Mouse (Mus musculus) MEL (cell line): ENCODE results near the gene Slc5a11. TPM values are rescaled to one million over a fixed set of nuclear protein-coding genes. Genes with fewer than 3 reads are reported as not detected.

Source experiments
- DNase-seq: peaks from one replicate; pipeline ENCODE4 v3.0.0; 2011; ENCODE audit warnings: low read depth, low spot score
- H3K27ac ChIP-seq: 2 replicates; pipeline ENCODE4 v1.5.1; 2012; ENCODE audit warnings: low read depth, mild to moderate bottlenecking, control low read depth, low read length, moderate library complexity; ENCODE audit not compliant: control insufficient read depth
- H3K27me3 ChIP-seq, 2 experiments: fragments of 150-350 bp in 1 of 2; sonication (generic) in 1 of 2; 2 replicates each; pipeline ENCODE4 v1.6.1; 2012; ENCODE audit warnings: low read length in 2 of 2, mild to moderate bottlenecking in 2 of 2, improper control_type of control experiment in 1 of 2, moderate library complexity in 1 of 2; ENCODE audit not compliant: insufficient read depth in 2 of 2, control insufficient read depth in 1 of 2
- H3K36me3 ChIP-seq, 2 experiments: 2 replicates each; pipeline ENCODE4 v1.6.1; 2012 to 2014; ENCODE audit warnings: low read length in 2 of 2, improper control_type of control experiment in 1 of 2, inconsistent platforms in 1 of 2, mild to moderate bottlenecking in 1 of 2; ENCODE audit not compliant: insufficient read depth in 2 of 2, control insufficient read depth in 1 of 2
- H3K4me1 ChIP-seq, 2 experiments: fragments of 150-350 bp in 1 of 2; sonication (generic) in 1 of 2; 2 replicates each; pipeline ENCODE4 v1.6.1; 2012; ENCODE audit warnings: low read length in 2 of 2, improper control_type of control experiment in 1 of 2, mild to moderate bottlenecking in 1 of 2; ENCODE audit not compliant: insufficient read depth in 2 of 2, control insufficient read depth in 1 of 2
- H3K4me3 ChIP-seq, 2 experiments: fragments of 150-350 bp in 1 of 2; sonication (generic) in 1 of 2; 2 replicates each; pipeline ENCODE4 v1.5.1; 2012; ENCODE audit warnings: low read depth in 2 of 2, low read length in 2 of 2, mild to moderate bottlenecking in 2 of 2, moderate library complexity in 2 of 2, control low read depth in 1 of 2, improper control_type of control experiment in 1 of 2; ENCODE audit not compliant: control insufficient read depth in 1 of 2, insufficient read depth in 1 of 2
- H3K79me2 ChIP-seq: 2 replicates; pipeline ENCODE4 v1.6.1; 2012; ENCODE audit warnings: mild to moderate bottlenecking, low read length, moderate library complexity; ENCODE audit not compliant: control insufficient read depth, poor library complexity, insufficient read depth
- H3K9ac ChIP-seq: 2 replicates; pipeline ENCODE4 v1.6.1; 2012; ENCODE audit warnings: low read depth, mild to moderate bottlenecking, control low read depth, low read length, moderate library complexity; ENCODE audit not compliant: control insufficient read depth, poor library complexity, severe bottlenecking
- H3K9me3 ChIP-seq: fragments of 150-350 bp; sonication (generic); replicated peaks from 2 replicates; pipeline ENCODE4 v1.6.1; 2012; ENCODE audit warnings: mild to moderate bottlenecking, low read length, improper control_type of control experiment, moderate library complexity; ENCODE audit not compliant: insufficient read depth
- BHLHE40 ChIP-seq: IDR thresholded peaks from 2 replicates; pipeline ENCODE4 v1.6.1; 2012; ENCODE audit warnings: low read depth, mild to moderate bottlenecking, inconsistent platforms, low read length, improper control_type of control experiment, borderline replicate concordance
- CHD2 ChIP-seq: IDR thresholded peaks from 2 replicates; pipeline ENCODE4 v1.6.1; 2011; ENCODE audit warnings: low read length, improper control_type of control experiment
- CTCF ChIP-seq, 3 experiments: IDR thresholded peaks in 2 of 3; conservative IDR thresholded peaks in 1 of 3; 2 replicates each; pipeline ENCODE4 v1.5.1; 2011 to 2012; ENCODE audit warnings: low read length in 3 of 3, low read depth in 2 of 3, mild to moderate bottlenecking in 2 of 3, improper control_type of control experiment in 1 of 3, inconsistent platforms in 1 of 3, mixed read lengths in 1 of 3, moderate library complexity in 1 of 3; ENCODE audit not compliant: control insufficient read depth in 1 of 3, insufficient read depth in 1 of 3, poor library complexity in 1 of 3, severe bottlenecking in 1 of 3
- ETS1 ChIP-seq: IDR thresholded peaks from 2 replicates; pipeline ENCODE4 v1.6.1; 2012; ENCODE audit warnings: low read depth, mild to moderate bottlenecking, inconsistent platforms, low read length, improper control_type of control experiment, moderate library complexity
- GABPA ChIP-seq: IDR thresholded peaks from 2 replicates; pipeline ENCODE4 v1.6.1; 2012; ENCODE audit warnings: low read depth, mild to moderate bottlenecking, inconsistent platforms, low read length, improper control_type of control experiment, moderate library complexity
- GATA1 ChIP-seq: IDR thresholded peaks from 2 replicates; pipeline ENCODE4 v1.6.1; 2011; ENCODE audit warnings: low read depth, low read length, improper control_type of control experiment
- MAFK ChIP-seq: IDR thresholded peaks from 2 replicates; pipeline ENCODE4 v1.6.1; 2011; ENCODE audit warnings: low read depth, mild to moderate bottlenecking, low read length, improper control_type of control experiment, borderline replicate concordance
- MAZ ChIP-seq: IDR thresholded peaks from 2 replicates; pipeline ENCODE4 v1.6.1; 2012; ENCODE audit warnings: low read depth, mild to moderate bottlenecking, inconsistent platforms, low read length, improper control_type of control experiment
- MEF2A ChIP-seq: IDR thresholded peaks from 2 replicates; pipeline ENCODE4 v1.6.1; 2014; ENCODE audit warnings: low read depth, mild to moderate bottlenecking, inconsistent platforms, low read length, improper control_type of control experiment; ENCODE audit not compliant: poor library complexity, insufficient replicate concordance, severe bottlenecking; ENCODE audit errors: extremely low read depth
- MXI1 ChIP-seq: IDR thresholded peaks from 2 replicates; pipeline ENCODE4 v1.6.1; 2011; ENCODE audit warnings: mild to moderate bottlenecking, low read depth, low read length, improper control_type of control experiment
- POLR2AphosphoS2 ChIP-seq: IDR thresholded peaks from 2 replicates; pipeline ENCODE4 v1.6.1; 2011; ENCODE audit warnings: low read length, improper control_type of control experiment
- RAD21 ChIP-seq: IDR thresholded peaks from 2 replicates; pipeline ENCODE4 v1.6.1; 2011; ENCODE audit warnings: mild to moderate bottlenecking, low read depth, low read length, improper control_type of control experiment
- SIN3A ChIP-seq: IDR thresholded peaks from 2 replicates; pipeline ENCODE4 v1.6.1; 2012; ENCODE audit warnings: low read length, improper control_type of control experiment, inconsistent platforms
- TAL1 ChIP-seq: IDR thresholded peaks from 2 replicates; pipeline ENCODE4 v1.6.1; 2012; ENCODE audit warnings: mild to moderate bottlenecking, inconsistent platforms, low read length, moderate library complexity, mixed read lengths
- ZC3H11A ChIP-seq: IDR thresholded peaks from 2 replicates; pipeline ENCODE4 v1.6.1; 2012; ENCODE audit warnings: low read depth, mild to moderate bottlenecking, inconsistent platforms, low read length, improper control_type of control experiment
- ZNF384 ChIP-seq: IDR thresholded peaks from 2 replicates; pipeline ENCODE4 v1.6.1; 2012; ENCODE audit warnings: low read depth, mild to moderate bottlenecking, inconsistent platforms, low read length, improper control_type of control experiment
- polyA plus RNA-seq, 2 experiments: library from polyadenylated mRNA; stranded (reverse) in 1 of 2; unstranded in 1 of 2; fragments of >175 nt in 1 of 2; fragments of >200 nt in 1 of 2; gene quantifications; 2 replicates each; pipeline versions ENCODE4 v1.2.1 to v1.2.4; 2012; ENCODE audit warnings: low replicate concordance in 2 of 2, low read depth in 1 of 2; ENCODE audit not compliant: insufficient read length in 2 of 2, insufficient read depth in 1 of 2, missing spikeins in 1 of 2
- total RNA-seq: library from RNA; depleted of rRNA; stranded (reverse); fragments of 300-350 nt; gene quantifications from 2 replicates; pipeline ENCODE4 v1.2.3, GENCODE M21; 2012

Slc5a11 gene
- total and polyA plus RNA-seq, 3 experiments, result not detected

DNA sequence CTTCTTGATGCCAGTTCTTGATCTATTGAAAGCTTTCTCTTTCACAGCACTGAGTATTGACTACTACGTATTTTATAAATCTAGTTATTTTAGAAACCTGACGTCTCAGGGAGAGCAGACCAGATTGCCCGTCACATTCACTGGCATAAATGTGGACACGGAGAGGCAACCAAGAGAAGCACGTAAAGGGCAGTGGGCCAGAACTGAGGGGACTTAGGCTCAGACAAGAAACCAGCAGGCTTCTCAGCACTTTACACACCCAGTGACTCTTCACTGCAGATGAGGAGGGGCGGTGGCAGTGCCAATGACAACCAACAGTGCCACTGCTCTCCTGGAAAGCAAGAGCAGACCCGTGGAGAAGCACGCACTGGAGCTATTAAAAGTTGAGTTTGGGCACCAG is 92.7 kb downstream of the Slc5a11 start:
- Histone ChIP-seq H3K4me3 (no peak overlapping the region), H3K27me3 (no peaks in the 10 kb centered on the region)
- no peak for TF ChIP-seq ZNF384
- no peak for TF ChIP-seq CHD2
- no peak for TF ChIP-seq MXI1
- TF ChIP-seq POLR2AphosphoS2, result no peak
- TF ChIP-seq TAL1, result no peak
- no peak for TF ChIP-seq MAZ
- no peak for TF ChIP-seq GABPA
- no peak for TF ChIP-seq ZC3H11A
- TF ChIP-seq MEF2A, result no peak
- no peak for TF ChIP-seq BHLHE40
- TF ChIP-seq MAFK, result no peak
- TF ChIP-seq ETS1, result no peak
- TF ChIP-seq SIN3A, result no peak
- TF ChIP-seq GATA1, result no peak
- TF ChIP-seq, all 39 proteins: peak for 0
- H3K9me3 ChIP-seq, result no peaks in the 10 kb centered on the region
- no peak overlapping the region for H3K9ac ChIP-seq
- H3K36me3 ChIP-seq, result peaks cover 0 to 5% of the 10 kb centered on the region in 2 experiments; a peak in 1 of 4 replicates
- no peak for DNase-seq
- no peak overlapping the region for H3K27ac ChIP-seq
- no peaks in the 10 kb centered on the region for H3K79me2 ChIP-seq
- H3K4me1 ChIP-seq, result no peaks in the 10 kb centered on the region

DNA sequence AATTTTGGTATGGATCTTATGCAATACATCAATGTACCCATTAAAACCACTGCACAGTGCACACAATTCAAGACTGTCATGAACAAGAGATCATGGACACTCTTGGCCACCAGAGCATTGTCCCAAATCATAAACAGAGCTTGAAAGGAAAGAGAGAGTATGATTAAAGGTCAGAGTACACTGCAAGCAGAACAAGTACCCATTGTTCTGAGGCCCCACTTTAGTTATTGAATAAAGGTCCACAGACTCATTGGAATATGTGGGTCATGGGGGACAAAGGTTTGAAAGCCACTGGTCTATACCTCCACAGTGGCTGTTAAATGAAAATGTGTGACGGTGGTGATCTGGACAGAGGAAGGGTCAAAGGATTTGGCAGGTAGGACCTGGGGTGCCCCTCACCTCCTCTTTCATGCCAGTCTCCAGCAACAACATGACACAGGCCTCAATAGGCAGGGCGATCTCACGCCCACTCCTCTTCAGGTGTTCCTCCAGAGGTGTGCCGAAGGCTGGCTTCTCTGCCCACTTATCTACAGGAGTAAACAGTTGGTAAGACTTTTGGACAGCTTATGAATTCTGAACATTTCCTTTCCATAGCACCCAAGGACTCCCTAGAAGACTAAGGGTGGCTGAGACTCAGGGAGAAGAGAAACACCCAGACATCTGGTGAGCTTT is 93.4 kb downstream of the Slc5a11 start:
- no peaks in the 10 kb centered on the region for H3K27me3 ChIP-seq
- H3K9ac ChIP-seq, result no peak overlapping the region
- H3K36me3 ChIP-seq, result peaks cover 0 to 5% of the 10 kb centered on the region in 2 experiments; a peak in 1 of 4 replicates

More for the DNA sequence above, 93.4 kb downstream of the Slc5a11 start:
- TF ChIP-seq RAD21 (no peak), CTCF (IDR thresholded peaks at IDR 0.05 in 2 of 3, conservative IDR thresholded peaks at IDR 0.05 in 1 of 3; ENCODE audit: control insufficient read depth in 1 of 3, insufficient read depth in 1 of 3, low read depth in 2 of 3, low read length in 3 of 3, poor library complexity in 1 of 3, severe bottlenecking in 1 of 3) (no peak)
- Histone ChIP-seq H3K4me1 (no peaks in the 10 kb centered on the region), H3K79me2 (no peaks in the 10 kb centered on the region), H3K27ac (no peak overlapping the region), H3K4me3 (no peak overlapping the region), H3K9me3 (no peaks in the 10 kb centered on the region)
- DNase-seq, result no peak
